Mouse (Mus musculus) sigmoid colon, adult 10 weeks (tissue): ENCODE data around the gene Vbp1. TPM values are rescaled to one million over a fixed set of nuclear protein-coding genes. Genes with fewer than 3 reads are reported as not detected.

Experiments used
- polyA plus RNA-seq: library from polyadenylated mRNA; stranded (reverse); fragments of 350-450 nt; fragmentation: Illumina TruSeq; extraction: RNeasy Lipid Tissue Mini Kit (QIAGEN cat#74804); gene quantifications from one replicate; pipeline ENCODE4 v1.2.3, GENCODE M21; 2014; ENCODE audit warnings: low read depth, low replicate concordance

Gene Vbp1
- polyA plus RNA-seq, result 249 TPM

GRCm38 (mm10) chrX:75514179-75514972 is at the start of gene Vbp1:
TSS of gene Vbp1 (plus strand) at chrX:75514299.

GRCm38 (mm10) chrX:75577582-75578324 is 63.7 kb downstream of the Vbp1 start, which contains the start of gene Rab39b:
TSS of gene Rab39b (minus strand) at chrX:75578231.

Other genes with a start within 250 kb of the Vbp1 start
- 95.2 TPM for gene Fundc2, start 131.9 kb upstream of the Vbp1 start, polyA plus RNA-seq
- gene F8, start 131.7 kb upstream of the Vbp1 start, polyA plus RNA-seq, result 2.8 TPM
- gene Cmc4, start 97.7 kb upstream of the Vbp1 start, polyA plus RNA-seq, result 76.9 TPM
- gene Mtcp1, start 97.7 kb upstream of the Vbp1 start, polyA plus RNA-seq, result 45.3 TPM
- gene Brcc3, start 97.7 kb upstream of the Vbp1 start, polyA plus RNA-seq, result 91.8 TPM
- 2.9 TPM for gene Rab39b, start 63.9 kb downstream of the Vbp1 start, polyA plus RNA-seq